Mouse (Mus musculus): ENCODE data around the gene Fgfr4.
A peak's percentile ranks its signal among the peaks of the same experiment; 100 is the strongest.
"Not testable (repeated sequence)": the region's sequence is repeated elsewhere in the genome, so short reads cannot be mapped to it uniquely, and the experiment has no call there.

Fgfr4 gene

DNA sequence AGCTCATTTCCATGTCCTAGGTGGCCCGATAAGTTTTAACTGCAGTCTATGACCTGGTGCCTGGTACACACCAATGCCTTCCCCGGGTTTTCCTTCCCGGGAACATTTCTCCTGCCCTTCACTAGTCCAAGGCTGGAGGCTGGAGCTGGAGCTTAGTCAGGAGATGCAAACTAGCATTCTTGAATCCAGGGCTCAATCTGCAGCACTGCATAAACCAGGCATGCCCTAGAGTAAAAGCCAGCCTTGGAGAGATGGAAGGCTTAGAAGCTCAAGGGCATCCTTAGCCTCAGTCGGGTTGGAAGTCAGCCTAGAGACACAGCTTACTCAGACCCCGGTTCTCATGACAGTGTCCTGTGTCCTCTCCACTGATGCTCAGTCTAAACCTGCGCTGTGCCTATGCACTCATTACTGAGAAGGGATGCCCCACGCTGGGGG lies 19.9 kb downstream of the Fgfr4 start:
- DNase-seq, result no peak

- no peak for DNase-seq
Observed at GRCm38 (mm10) chr13:55174347-55174746, 21.9 kb downstream of the Fgfr4 start.

DNA sequence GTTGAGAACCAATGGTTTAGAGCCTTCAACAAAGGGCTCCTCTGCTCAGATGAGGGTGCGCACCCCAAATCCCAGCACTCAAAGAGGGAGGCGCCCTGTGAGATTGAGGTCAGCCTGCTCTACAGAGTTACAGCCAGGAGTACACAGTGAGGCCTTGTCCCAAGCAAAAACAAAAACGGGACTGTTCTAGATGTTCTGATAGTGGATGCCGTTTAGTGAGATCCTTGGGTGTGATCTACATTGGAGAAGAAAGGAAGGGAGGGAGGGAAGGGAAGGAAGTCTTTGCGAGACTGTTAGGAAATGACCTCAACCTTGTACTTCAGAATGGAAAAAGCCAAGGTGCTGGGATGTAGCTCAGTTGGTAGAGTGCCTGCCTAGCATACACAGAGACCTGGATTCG lies 23.8 kb downstream of the Fgfr4 start:
- DNase-seq, result no peak

DNA sequence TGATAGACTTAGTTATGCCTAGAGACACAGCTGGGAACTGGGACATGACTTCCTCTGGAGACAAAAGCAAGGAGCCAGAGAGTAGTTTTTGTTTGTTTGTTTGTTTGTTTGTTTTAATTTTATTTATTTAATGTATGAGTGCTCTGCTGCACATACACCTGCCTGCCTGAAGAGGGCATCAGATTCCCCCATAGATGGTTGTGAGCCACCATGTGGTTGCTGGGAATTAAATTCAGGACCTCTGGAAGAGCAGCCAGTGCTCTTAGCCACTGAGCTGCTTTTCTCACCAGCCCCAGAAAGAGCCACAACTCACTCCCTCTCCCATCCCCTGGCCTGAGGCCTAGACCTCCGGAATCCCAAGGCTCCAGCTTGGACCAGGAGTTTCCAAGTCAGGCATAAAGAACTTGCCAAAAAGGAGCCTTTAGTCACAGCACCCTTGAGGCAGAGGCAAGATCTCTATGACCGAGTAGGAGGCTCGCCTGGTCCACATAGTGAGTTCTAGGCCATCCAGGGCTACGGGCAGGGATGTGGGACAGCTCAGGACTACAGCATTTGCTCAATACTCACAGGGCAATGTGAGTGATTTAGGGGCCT lies 25.6 kb downstream of the Fgfr4 start:
- DNase-seq, result no peak

- peak; percentile 74 for DNase-seq
Observed at GRCm38 (mm10) chr13:55178556-55178955, 26.1 kb downstream of the Fgfr4 start.

GRCm38 (mm10) chr13:55179591-55179990 lies 27.2 kb downstream of the Fgfr4 start:
- no peak for DNase-seq

GRCm38 (mm10) chr13:55181786-55182172 lies 29.3 kb downstream of the Fgfr4 start:
- no peak for DNase-seq

DNA sequence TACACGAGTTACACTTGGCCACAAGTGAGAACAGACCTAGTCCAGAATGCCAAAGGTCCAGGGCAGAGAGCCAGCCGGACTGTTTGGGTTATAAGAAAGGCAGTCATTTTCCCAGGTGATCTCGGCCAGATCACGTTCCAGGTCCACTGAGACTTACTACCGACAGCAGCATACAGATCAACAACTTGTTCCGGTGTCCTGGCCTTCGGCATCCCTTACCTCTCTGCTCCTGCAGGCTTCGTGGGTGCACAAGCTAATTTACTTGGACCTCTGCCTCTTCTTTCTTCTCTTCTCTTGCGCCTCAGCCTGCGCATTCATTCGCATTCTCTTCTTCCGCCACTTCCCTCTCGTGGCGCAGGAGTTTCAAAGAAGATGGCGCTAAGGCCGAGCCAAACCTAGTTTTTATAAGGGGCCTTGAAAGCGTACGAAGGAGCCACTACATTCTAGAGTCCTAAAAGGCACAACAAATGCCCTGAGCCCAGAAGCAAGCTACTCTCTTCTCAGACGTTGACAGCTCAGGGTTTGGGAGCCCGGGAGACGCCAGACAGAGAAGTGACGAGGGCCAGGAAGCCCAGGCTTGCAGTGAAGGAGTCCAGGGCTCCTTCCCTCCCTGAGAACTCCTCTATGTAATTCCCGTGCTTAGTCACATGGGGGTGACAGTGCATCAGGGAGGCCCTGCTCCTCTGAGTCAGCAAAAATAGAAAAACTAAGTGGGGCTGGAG lies 29.9 kb downstream of the Fgfr4 start:
- peak; percentile 32 for DNase-seq

DNA sequence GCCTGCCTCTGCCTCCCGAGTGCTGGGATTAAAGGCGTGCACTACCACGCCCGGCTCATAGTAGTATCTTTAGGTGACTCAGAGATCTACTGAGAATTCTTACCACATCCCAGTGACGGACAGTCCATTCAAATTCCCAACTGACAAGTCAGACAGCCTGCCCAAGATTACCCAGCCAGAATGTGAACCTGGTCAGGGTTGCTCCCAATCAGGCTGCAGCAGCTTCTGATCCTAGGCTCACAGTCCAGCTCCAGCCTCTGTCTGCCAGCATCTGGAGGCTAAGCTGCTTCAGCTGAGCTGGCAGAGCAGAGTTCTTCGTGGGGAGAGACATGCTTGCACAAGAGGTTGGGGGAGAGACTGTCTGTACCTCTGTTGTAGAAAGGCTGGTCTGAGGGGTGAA lies 30.9 kb downstream of the Fgfr4 start:
- no peak for DNase-seq

DNA sequence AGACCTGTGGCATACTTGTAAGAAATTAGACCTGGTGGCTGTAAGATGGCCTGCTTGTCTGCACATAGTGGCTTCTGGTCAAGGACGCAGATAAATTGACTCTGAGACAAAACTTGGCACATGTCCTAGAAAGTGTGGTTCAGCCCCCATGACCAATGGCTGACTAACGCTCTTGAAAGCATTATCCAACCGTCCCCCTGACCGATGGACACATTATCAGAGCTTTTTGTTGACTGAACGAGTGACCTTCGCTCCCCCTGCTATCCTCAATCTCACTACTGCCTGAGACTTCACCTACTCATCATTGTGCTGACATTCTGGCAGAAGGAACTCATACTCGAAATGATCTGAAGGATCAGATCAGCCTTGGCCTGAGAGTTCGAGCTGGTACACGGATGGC lies 34.6 kb downstream of the Fgfr4 start:
- not testable (repeated sequence) for DNase-seq

DNA sequence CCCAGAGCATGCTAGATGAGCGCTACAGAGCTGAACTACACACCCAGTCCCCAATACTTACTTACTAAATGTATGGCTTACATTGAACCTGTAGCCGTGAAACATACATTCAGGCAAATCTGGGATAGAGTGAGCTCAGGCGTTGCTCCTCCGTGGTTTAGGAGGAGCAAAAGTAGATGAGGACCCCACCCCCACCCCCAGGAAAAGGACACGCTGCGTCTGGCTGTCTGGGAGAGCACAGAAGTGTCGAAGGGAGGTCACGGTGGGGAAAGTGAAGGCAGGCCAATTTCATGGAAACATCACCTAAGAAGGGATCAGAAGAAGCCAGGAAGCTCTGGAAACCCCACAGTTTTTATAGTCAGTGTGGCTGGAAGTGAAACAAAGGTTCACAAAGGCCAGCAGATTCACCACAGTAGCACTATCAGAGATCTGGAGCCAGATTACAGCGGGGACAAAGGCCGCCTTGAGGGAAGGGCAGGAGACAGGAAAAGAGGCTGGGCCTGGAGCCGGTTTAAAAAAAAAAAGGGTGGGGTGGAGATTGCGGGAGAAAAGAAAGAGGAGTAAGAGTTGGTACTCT lies 37.2 kb downstream of the Fgfr4 start:
- no peak for DNase-seq

- DNase-seq, result peak; percentile 92
Observed at GRCm38 (mm10) chr13:55190121-55190868, 37.9 kb downstream of the Fgfr4 start.

DNA sequence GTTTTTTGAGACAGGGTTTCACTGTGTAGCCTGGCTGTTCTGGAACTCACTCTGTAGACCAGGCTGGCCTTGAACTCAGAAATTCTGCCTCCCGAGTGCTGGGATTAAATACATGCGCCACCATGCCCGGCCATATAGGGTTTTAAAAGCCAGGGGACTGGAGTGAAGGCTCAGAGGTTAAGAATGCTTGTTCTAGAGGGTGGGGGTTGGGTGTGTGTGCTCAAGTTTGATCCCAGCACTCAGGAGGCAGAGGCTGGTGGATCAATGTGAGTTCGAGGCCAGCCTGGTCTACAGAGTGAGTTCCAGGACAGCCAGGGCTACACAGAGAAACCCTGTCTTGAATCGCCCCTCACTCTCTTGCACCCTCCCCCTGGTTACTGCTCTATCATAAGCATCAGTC lies 39.1 kb downstream of the Fgfr4 start:
- no peak for DNase-seq

DNA sequence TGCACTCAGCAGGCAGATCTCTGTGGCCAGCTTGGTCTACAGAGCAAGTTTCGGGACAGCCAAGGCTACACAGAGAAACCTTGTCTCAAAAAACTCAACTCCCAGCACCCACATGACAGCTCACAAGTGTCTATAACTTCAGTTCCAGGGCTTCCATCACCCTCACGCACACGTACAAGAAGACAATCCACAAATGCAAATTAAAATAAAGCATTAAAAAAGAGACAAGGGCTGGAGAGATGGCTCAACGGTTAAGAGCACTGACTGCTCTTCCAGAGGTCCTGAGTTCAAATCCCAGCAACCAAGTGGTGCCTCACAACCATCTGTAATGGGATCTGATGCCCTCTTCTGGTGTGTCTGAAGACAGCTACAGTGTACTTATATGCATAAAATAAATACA lies 50.3 kb downstream of the Fgfr4 start:
- not testable (repeated sequence) for DNase-seq

DNA sequence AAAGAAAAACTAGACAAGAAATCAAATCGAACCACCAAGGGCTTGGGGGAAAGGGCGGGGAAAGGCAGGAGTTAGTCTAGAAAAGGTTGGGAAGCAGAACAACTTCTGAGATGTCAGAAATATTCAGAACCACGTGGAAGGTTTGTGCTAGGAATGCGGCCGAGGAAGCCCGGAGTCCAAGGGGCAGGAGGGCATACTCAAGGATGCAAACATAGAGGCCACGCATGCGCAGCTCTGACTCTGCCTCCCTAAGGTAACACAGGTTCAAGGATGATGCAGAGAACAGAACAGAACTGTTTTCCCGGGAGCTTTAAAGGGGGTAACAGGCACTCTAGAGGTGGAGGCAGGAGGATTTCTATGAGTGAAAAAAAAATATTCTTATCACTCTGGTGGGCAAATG lies 51.3 kb downstream of the Fgfr4 start:
- DNase-seq, result no peak

DNA sequence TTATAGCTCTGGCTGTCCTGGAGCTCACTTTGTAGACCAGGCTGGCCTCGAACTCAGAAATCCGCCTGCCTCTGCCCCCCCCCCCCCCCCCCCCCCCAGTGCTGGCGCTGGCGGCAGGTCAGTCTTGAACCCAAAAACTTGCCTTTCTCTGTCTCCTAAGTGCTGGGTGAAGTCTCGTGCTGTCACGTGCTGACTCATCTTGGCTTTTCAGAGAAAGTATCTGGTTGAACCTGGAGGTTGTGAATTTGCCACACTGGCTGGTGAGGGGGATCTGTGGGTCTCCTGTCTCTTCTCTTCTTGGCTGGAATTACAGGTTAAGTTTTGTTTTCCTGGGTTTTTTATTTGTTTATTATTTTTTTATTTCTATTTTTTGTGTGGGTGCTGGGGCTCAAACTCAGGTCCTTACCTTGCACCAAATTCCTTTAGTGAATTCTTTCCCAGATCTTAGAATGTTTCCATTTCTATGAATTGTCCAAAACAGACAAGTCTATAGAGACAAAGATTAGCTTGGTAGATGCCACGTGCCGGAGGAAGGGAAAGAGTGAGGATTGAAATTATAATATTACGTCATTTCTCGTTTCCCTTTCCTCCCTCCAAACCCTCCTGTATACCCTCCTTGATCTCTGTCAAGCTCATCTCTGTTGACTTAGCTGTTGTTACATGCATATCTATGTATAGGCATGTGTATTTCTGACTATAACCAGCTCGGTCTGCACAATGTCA lies 52.4 kb downstream of the Fgfr4 start:
- DNase-seq, result no peak

GRCm38 (mm10) chr13:55205448-55206205 lies 53.2 kb downstream of the Fgfr4 start:
- DNase-seq, result no peak

DNA sequence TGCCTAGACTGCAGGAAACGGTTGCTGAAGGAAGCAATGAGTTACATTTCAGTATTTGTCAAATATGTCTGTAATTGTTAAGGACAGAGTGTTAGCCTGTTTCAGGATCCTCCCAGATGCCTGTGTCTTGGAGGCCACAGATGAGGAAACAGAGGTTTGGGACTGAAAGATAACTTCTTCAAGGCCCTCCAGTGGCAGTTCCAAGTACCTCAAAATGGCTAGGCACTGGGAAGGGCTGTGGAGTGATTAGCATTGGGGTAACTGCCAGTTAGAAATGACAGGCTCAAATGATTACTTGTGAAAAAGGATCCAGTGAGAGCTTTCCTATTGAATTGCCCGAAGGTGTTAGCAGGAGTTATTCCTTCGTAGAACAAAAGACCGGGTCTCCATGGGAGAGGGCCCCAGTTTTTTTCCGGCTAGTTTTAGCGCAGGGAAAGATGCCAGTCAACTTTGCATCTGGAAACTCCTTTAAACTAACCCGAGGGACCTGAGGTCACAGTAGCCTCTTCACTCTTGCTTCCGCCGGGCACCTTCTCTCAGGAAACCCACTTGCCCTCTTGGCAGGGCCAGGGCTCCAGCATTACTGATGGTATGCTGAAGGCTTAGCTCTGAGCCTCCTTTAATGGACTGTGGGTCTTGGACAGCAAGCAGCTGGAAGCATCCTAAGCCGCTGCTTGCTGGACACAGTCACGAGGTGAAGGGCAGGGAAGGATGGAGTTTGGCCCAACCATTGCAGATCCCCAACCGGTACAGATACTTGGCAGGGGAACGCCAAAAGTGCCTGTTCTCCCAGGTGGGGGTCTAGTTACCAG lies 56.6 kb downstream of the Fgfr4 start:
- no peak for DNase-seq

DNA sequence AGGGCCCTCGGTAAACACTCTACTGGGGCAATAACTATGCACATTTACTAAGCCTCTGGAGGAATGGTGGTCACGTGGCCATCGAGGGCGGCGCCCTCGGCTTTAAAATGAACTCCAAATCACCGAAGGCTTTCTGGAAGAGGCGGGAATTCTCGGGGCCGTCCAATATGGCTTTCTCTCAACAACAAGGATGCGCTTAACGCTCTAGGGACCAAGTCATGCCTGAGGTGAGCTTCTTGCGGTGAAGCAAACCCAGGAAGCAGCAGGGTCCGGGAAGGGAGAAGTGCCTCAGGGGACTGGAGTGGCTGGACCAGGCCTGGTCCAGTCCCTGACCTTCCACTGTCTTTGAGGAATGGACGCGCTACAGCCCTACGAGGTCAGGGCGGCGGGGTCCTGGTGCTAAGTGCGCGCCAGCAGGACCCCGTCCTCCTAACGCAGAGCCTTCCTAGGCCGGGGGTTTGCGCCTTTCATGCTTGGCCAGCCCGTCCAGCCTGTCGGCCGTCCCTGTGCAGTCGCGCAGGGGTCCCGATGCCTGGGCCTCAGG lies 57.3 kb downstream of the Fgfr4 start, which contains the start of gene Nsd1:
TSS of gene Nsd1 (plus strand) at position 134 of the 544 bp plus-strand sequence.
- no peak for DNase-seq

GRCm38 (mm10) chr13:55210193-55210970 lies 57.9 kb downstream of the Fgfr4 start:
- peak; percentile 83 for DNase-seq

Data from thymus, postnatal 25 days (tissue).